Mouse (Mus musculus): ENCODE data around the gene Kcnk15. TPM values are rescaled to one million over a fixed set of nuclear protein-coding genes. Genes with fewer than 3 reads are reported as not detected.

The Kcnk15 gene
- polyA plus RNA-seq, 1 experiment from 2014 or later: not detected

GRCm38 (mm10) chr2:163901043-163901442, 47.6 kb downstream of the Kcnk15 start:
- H3K9ac ChIP-seq: no peak overlapping the region
- H3K27me3 ChIP-seq: peaks cover 11% of the 10 kb centered on the region
- peaks cover 20% of the 10 kb centered on the region for H3K4me1 ChIP-seq
- no peak overlapping the region for H3K27ac ChIP-seq
- no peaks in the 10 kb centered on the region for H3K36me3 ChIP-seq
- no peaks in the 10 kb centered on the region for H3K9me3 ChIP-seq
- H3K4me3 ChIP-seq: no peak overlapping the region
- 73% methylated on average over 7 of the region's 7 CpGs for WGBS
- H3K4me2 ChIP-seq: no peak overlapping the region
- ATAC-seq (ENCODE audit: insufficient number of reproducible peaks, insufficient read depth, low FRiP score, low TSS enrichment, low read depth): no peak

GRCm38 (mm10) chr2:163902448-163902847, 49.0 kb downstream of the Kcnk15 start:
- Histone ChIP-seq H3K4me1 (peaks cover 20% of the 10 kb centered on the region), H3K27ac (no peak overlapping the region), H3K36me3 (no peaks in the 10 kb centered on the region), H3K4me2 (no peak overlapping the region), H3K9me3 (no peaks in the 10 kb centered on the region), H3K9ac (no peak overlapping the region), H3K4me3 (no peak overlapping the region), H3K27me3 (peaks cover 18% of the 10 kb centered on the region)
- 67% methylated on average over 4 of the region's 4 CpGs for WGBS
- ATAC-seq (ENCODE audit: insufficient number of reproducible peaks, insufficient read depth, low FRiP score, low TSS enrichment, low read depth): no peak

GRCm38 (mm10) chr2:163903461-163903860, 50.0 kb downstream of the Kcnk15 start:
- peaks cover 18% of the 10 kb centered on the region for H3K27me3 ChIP-seq
- WGBS: 34% methylated on average over 11 of the region's 11 CpGs
- ATAC-seq (ENCODE audit: insufficient number of reproducible peaks, insufficient read depth, low FRiP score, low TSS enrichment, low read depth): no peak

GRCm38 (mm10) chr2:163904323-163904722, 50.9 kb downstream of the Kcnk15 start:
- Histone ChIP-seq H3K4me2 (no peak overlapping the region), H3K9ac (no peak overlapping the region), H3K36me3 (no peaks in the 10 kb centered on the region), H3K27me3 (peaks cover 18% of the 10 kb centered on the region), H3K27ac (no peak overlapping the region), H3K4me3 (no peak overlapping the region), H3K4me1 (peaks cover 20% of the 10 kb centered on the region), H3K9me3 (no peaks in the 10 kb centered on the region)
- 67% methylated on average over 4 of the region's 4 CpGs for whole genome bisulfite sequencing
- ATAC-seq (ENCODE audit: insufficient number of reproducible peaks, insufficient read depth, low FRiP score, low TSS enrichment, low read depth): no peak

More at GRCm38 (mm10) chr2:163903461-163903860, 50.0 kb downstream of the Kcnk15 start:
- Histone ChIP-seq H3K4me1 (peaks cover 20% of the 10 kb centered on the region), H3K4me2 (no peak overlapping the region), H3K9me3 (no peaks in the 10 kb centered on the region), H3K36me3 (no peaks in the 10 kb centered on the region), H3K27ac (no peak overlapping the region), H3K9ac (no peak overlapping the region), H3K4me3 (no peak overlapping the region)

GRCm38 (mm10) chr2:163907131-163907530, 53.7 kb downstream of the Kcnk15 start:
- ATAC-seq (ENCODE audit: insufficient number of reproducible peaks, insufficient read depth, low FRiP score, low TSS enrichment, low read depth): no peak
- 63% methylated on average over 5 of the region's 5 CpGs for WGBS
- Histone ChIP-seq H3K4me1 (peaks cover 13% of the 10 kb centered on the region), H3K27ac (no peak overlapping the region), H3K27me3 (peaks cover 37% of the 10 kb centered on the region), H3K4me3 (no peak overlapping the region), H3K36me3 (no peaks in the 10 kb centered on the region), H3K9me3 (no peaks in the 10 kb centered on the region), H3K4me2 (no peak overlapping the region), H3K9ac (no peak overlapping the region)

Other genes starting within 250 kb of the Kcnk15 start
- gene Serinc3, start 208.5 kb upstream of the Kcnk15 start, polyA plus RNA-seq (2015; fragmentation: Nextera tagmentation; extraction: Ambion mirVana): 26.4 and 35.6 TPM in 2 replicates
- gene Pkig, start 195.3 kb upstream of the Kcnk15 start, polyA plus RNA-seq (2015; fragmentation: Nextera tagmentation; extraction: Ambion mirVana): 105 and 113 TPM in 2 replicates
- 8.5 and 11.1 TPM in 2 replicates for gene Ada, start 103.4 kb upstream of the Kcnk15 start, polyA plus RNA-seq (2015; fragmentation: Nextera tagmentation; extraction: Ambion mirVana)
- 0.24 and 0.34 TPM in 2 replicates for gene Ccn5, start 32.8 kb upstream of the Kcnk15 start, polyA plus RNA-seq (2015; fragmentation: Nextera tagmentation; extraction: Ambion mirVana)
- 0.22 and 0.30 TPM in 2 replicates for gene Rims4, start 65.0 kb downstream of the Kcnk15 start, polyA plus RNA-seq (2015; fragmentation: Nextera tagmentation; extraction: Ambion mirVana)
- gene Ywhab, start 141.3 kb downstream of the Kcnk15 start, polyA plus RNA-seq (2015; fragmentation: Nextera tagmentation; extraction: Ambion mirVana): 311 and 329 TPM in 2 replicates
- gene Pabpc1l, start 171.8 kb downstream of the Kcnk15 start, polyA plus RNA-seq (2015; fragmentation: Nextera tagmentation; extraction: Ambion mirVana): 1.6 and 2.8 TPM in 2 replicates
- 19.0 and 19.8 TPM in 2 replicates for gene Stk4, start 216.7 kb downstream of the Kcnk15 start, polyA plus RNA-seq (2015; fragmentation: Nextera tagmentation; extraction: Ambion mirVana)
- 59.1 and 59.3 TPM in 2 replicates for gene Tomm34, start 217.5 kb downstream of the Kcnk15 start, polyA plus RNA-seq (2015; fragmentation: Nextera tagmentation; extraction: Ambion mirVana)